Mouse (Mus musculus): Measurements from ENCODE around the gene Chsy1. TPM values are rescaled to one million over a fixed set of nuclear protein-coding genes. Genes with fewer than 3 reads are reported as not detected.
A peak's percentile ranks its signal among the peaks of the same experiment; 100 is the strongest.

The Chsy1 gene
- total and polyA plus RNA-seq, 2 experiments = 1.3 to 3.4 TPM

GRCm38 (mm10) chr7:66149506-66149905 lies 40.2 kb downstream of the Chsy1 start:
- Histone ChIP-seq H3K4me3 (ENCODE audit: insufficient read depth, low read depth, low read length) (no peak overlapping the region), H3K9ac (ENCODE audit: low read depth, low read length) (no peak overlapping the region), H3K79me2 (ENCODE audit: control insufficient read depth, insufficient read depth, low read length) (no peaks in the 10 kb centered on the region; the same call in 1 of the 2 replicates), H3K36me3 (ENCODE audit: control insufficient read depth, insufficient read depth, low read length) (no peaks in the 10 kb centered on the region), H3K27ac (replicated peaks; ENCODE audit: insufficient read depth, low read depth, low read length) (no peak overlapping the region), H3K27me3 (ENCODE audit: control insufficient read depth, insufficient read depth, low read length) (no peaks in the 10 kb centered on the region), H3K4me1 (ENCODE audit: control insufficient read depth, insufficient read depth, low read length) (no peaks in the 10 kb centered on the region)
- 90% methylated on average over 8 of the region's 8 CpGs for WGBS
- TF ChIP-seq POLR2A (IDR thresholded peaks at IDR 0.05; ENCODE audit: extremely low read depth, insufficient read depth, low read length) = no peak
- DNase-seq (ENCODE audit: extremely low read depth, low read depth, low spot score) = no peak

GRCm38 (mm10) chr7:66150411-66150810 lies 41.1 kb downstream of the Chsy1 start:
- Histone ChIP-seq H3K36me3 (ENCODE audit: control insufficient read depth, insufficient read depth, low read length) (no peaks in the 10 kb centered on the region), H3K27ac (replicated peaks; ENCODE audit: insufficient read depth, low read depth, low read length) (no peak overlapping the region), H3K4me1 (ENCODE audit: control insufficient read depth, insufficient read depth, low read length) (no peaks in the 10 kb centered on the region), H3K9ac (ENCODE audit: low read depth, low read length) (no peak overlapping the region), H3K79me2 (ENCODE audit: control insufficient read depth, insufficient read depth, low read length) (no peaks in the 10 kb centered on the region; the same call in 1 of the 2 replicates), H3K27me3 (ENCODE audit: control insufficient read depth, insufficient read depth, low read length) (no peaks in the 10 kb centered on the region), H3K4me3 (ENCODE audit: insufficient read depth, low read depth, low read length) (no peak overlapping the region)
- 52% methylated on average over 3 of the region's 3 CpGs for WGBS
- TF ChIP-seq CTCF (IDR thresholded peaks at IDR 0.05; ENCODE audit: low read depth, low read length) (no peak), POLR2A (IDR thresholded peaks at IDR 0.05; ENCODE audit: extremely low read depth, insufficient read depth, low read length) (no peak)
- DNase-seq (ENCODE audit: extremely low read depth, low read depth, low spot score) = no peak

GRCm38 (mm10) chr7:66157413-66157812 lies 48.1 kb downstream of the Chsy1 start:
- 0 out of 2 replicates have a peak, but pooled peaks cover 2% of the 10 kb centered on the region for H3K4me1 ChIP-seq (ENCODE audit: control insufficient read depth, insufficient read depth, low read length)

GRCm38 (mm10) chr7:66157861-66158415 lies 48.6 kb downstream of the Chsy1 start:
- DNase-seq (ENCODE audit: extremely low read depth, low read depth, low spot score) = peak; percentile 10
- no peak for TF ChIP-seq POLR2A (IDR thresholded peaks at IDR 0.05; ENCODE audit: extremely low read depth, insufficient read depth, low read length)
- no peak for TF ChIP-seq CTCF (IDR thresholded peaks at IDR 0.05; ENCODE audit: low read depth, low read length)
- H3K4me3 ChIP-seq (ENCODE audit: insufficient read depth, low read depth, low read length) = no peak overlapping the region
- no peaks in the 10 kb centered on the region for H3K36me3 ChIP-seq (ENCODE audit: control insufficient read depth, insufficient read depth, low read length)
- no peak overlapping the region for H3K27ac ChIP-seq (replicated peaks; ENCODE audit: insufficient read depth, low read depth, low read length)
- no peaks in the 10 kb centered on the region for H3K27me3 ChIP-seq (ENCODE audit: control insufficient read depth, insufficient read depth, low read length)
- no peaks in the 10 kb centered on the region; the same call in 1 of the 2 replicates for H3K79me2 ChIP-seq (ENCODE audit: control insufficient read depth, insufficient read depth, low read length)
- 0 out of 2 replicates have a peak, but pooled peaks cover 2% of the 10 kb centered on the region for H3K4me1 ChIP-seq (ENCODE audit: control insufficient read depth, insufficient read depth, low read length)
- H3K9ac ChIP-seq (ENCODE audit: low read depth, low read length) = no peak overlapping the region
- 82% methylated on average over 4 of the region's 4 CpGs for WGBS

More at GRCm38 (mm10) chr7:66157413-66157812, 48.1 kb downstream of the Chsy1 start:
- Histone ChIP-seq H3K9ac (ENCODE audit: low read depth, low read length) (no peak overlapping the region), H3K36me3 (ENCODE audit: control insufficient read depth, insufficient read depth, low read length) (no peaks in the 10 kb centered on the region), H3K27me3 (ENCODE audit: control insufficient read depth, insufficient read depth, low read length) (no peaks in the 10 kb centered on the region), H3K79me2 (ENCODE audit: control insufficient read depth, insufficient read depth, low read length) (no peaks in the 10 kb centered on the region; the same call in 1 of the 2 replicates), H3K27ac (replicated peaks; ENCODE audit: insufficient read depth, low read depth, low read length) (no peak overlapping the region), H3K4me3 (ENCODE audit: insufficient read depth, low read depth, low read length) (no peak overlapping the region)
- TF ChIP-seq CTCF (IDR thresholded peaks at IDR 0.05; ENCODE audit: low read depth, low read length) = no peak
- WGBS = 29% methylated on average over 9 of the region's 9 CpGs
- DNase-seq (ENCODE audit: extremely low read depth, low read depth, low spot score) = peak; percentile 36

- 90% methylated on average over 9 of the region's 9 CpGs for WGBS
- no peak for DNase-seq (ENCODE audit: extremely low read depth, low read depth, low spot score)
- TF ChIP-seq POLR2A (IDR thresholded peaks at IDR 0.05; ENCODE audit: extremely low read depth, insufficient read depth, low read length) (no peak), CTCF (IDR thresholded peaks at IDR 0.05; ENCODE audit: low read depth, low read length) (no peak)
- H3K36me3 ChIP-seq (ENCODE audit: control insufficient read depth, insufficient read depth, low read length) = no peaks in the 10 kb centered on the region
- H3K4me3 ChIP-seq (ENCODE audit: insufficient read depth, low read depth, low read length) = no peak overlapping the region
- H3K27ac ChIP-seq (replicated peaks; ENCODE audit: insufficient read depth, low read depth, low read length) = no peak overlapping the region
- H3K79me2 ChIP-seq (ENCODE audit: control insufficient read depth, insufficient read depth, low read length) = no peaks in the 10 kb centered on the region; the same call in 1 of the 2 replicates
- H3K27me3 ChIP-seq (ENCODE audit: control insufficient read depth, insufficient read depth, low read length) = no peaks in the 10 kb centered on the region
- 0 out of 2 replicates have a peak, but pooled peaks cover 2% of the 10 kb centered on the region for H3K4me1 ChIP-seq (ENCODE audit: control insufficient read depth, insufficient read depth, low read length)
- H3K9ac ChIP-seq (ENCODE audit: low read depth, low read length) = no peak overlapping the region
These were observed 49.4 kb downstream of the Chsy1 start for GRCm38 (mm10) chr7:66158616-66159129.

- TF ChIP-seq POLR2A (IDR thresholded peaks at IDR 0.05; ENCODE audit: extremely low read depth, insufficient read depth, low read length) = no peak
- no peak for TF ChIP-seq CTCF (IDR thresholded peaks at IDR 0.05; ENCODE audit: low read depth, low read length)
- H3K27ac ChIP-seq (replicated peaks; ENCODE audit: insufficient read depth, low read depth, low read length) = no peak overlapping the region
- WGBS = 89% methylated on average over 5 of the region's 5 CpGs
- H3K4me3 ChIP-seq (ENCODE audit: insufficient read depth, low read depth, low read length) = no peak overlapping the region
- H3K36me3 ChIP-seq (ENCODE audit: control insufficient read depth, insufficient read depth, low read length) = no peaks in the 10 kb centered on the region
- H3K9ac ChIP-seq (ENCODE audit: low read depth, low read length) = no peak overlapping the region
- DNase-seq (ENCODE audit: extremely low read depth, low read depth, low spot score) = no peak
- no peaks in the 10 kb centered on the region; the same call in 1 of the 2 replicates for H3K79me2 ChIP-seq (ENCODE audit: control insufficient read depth, insufficient read depth, low read length)
- H3K4me1 ChIP-seq (ENCODE audit: control insufficient read depth, insufficient read depth, low read length) = 0 out of 2 replicates have a peak, but pooled peaks cover 2% of the 10 kb centered on the region
- no peaks in the 10 kb centered on the region for H3K27me3 ChIP-seq (ENCODE audit: control insufficient read depth, insufficient read depth, low read length)
These were observed 50.6 kb downstream of the Chsy1 start for GRCm38 (mm10) chr7:66159961-66160360.

All from liver, adult 2 months (tissue).